Mouse (Mus musculus) hematopoietic multipotent progenitor cell, adult 10-12 weeks (in vitro differentiated cells): ENCODE results near the gene Faim. TPM values are rescaled to one million over a fixed set of nuclear protein-coding genes. Genes with fewer than 3 reads are reported as not detected.

Source experiments
- polyA plus RNA-seq: library from polyadenylated mRNA; stranded (reverse); fragments of >175 nt; gene quantifications from 2 replicates; pipeline ENCODE4 v1.2.3, GENCODE M21; 2012; ENCODE audit warnings: low replicate concordance

Gene Faim
- 14.3 and 17.8 TPM in 2 replicates for polyA plus RNA-seq

DNA sequence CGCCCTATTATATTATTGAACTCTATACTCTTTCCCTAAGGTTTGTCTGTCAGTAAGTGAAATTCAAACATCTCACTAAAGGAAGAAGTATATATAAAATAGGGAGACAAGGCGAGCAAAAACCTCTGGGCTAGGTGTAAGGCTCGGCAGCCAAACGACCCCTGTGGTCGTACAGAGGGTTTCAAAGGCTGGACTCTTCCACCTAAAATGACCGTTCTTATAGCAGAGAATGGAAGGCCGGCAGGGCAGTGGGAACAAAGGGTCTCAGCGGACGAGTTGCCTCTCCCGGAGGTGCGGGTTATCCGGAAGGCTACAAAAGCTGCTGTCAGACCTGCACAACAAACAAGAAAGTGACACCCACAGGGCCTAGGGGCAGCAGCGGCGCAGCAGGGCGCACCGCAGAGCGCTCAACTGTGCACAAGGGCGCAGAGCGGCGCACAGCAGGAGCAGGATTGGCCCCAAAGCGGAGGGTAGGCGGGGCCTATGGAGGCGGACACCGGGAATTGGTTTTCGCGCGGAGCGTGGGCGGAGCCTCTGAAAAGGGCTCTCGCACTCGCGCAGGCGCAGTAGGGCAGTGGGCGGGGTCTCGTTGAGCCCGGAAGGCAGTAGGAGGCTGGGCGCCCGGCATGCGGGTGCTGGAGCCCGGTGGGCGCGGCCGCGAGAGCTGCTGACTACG, at the start of gene Faim:
Gene Faim, plus strand, starts transcription at position 574 of the 676 bp plus-strand sequence.

DNA sequence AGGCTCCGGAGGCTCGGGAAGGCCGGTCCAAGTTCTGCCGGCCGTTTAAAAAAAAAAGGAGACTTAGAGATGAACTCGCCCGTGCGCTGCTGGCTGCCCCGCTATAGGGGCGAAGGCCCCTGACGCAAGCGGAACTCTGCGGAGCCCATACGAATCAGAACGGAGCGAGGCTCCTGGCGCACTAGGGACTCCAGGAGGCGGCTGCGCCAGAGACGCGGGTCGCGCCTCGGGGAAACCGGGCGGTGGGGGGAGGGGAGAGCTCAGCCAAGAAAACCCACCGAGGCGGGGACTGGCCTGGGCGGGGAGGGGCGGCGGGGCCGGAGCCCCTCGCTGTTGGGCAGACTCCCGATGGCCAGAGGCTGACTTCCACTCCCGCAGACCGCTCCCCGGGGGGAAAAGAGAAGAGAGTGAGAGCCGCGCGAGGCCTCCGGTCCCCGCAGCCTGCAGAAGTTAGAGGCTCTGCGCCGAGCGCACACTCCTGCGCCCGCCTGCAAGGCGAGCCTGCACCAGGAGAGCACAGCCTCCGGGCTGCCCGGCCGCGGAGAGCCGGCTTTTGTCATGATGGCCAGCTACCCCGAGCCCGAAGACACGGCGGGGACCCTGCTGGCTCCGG, 31.0 kb upstream of the Faim start, which contains the start of gene Foxl2:
Gene Foxl2, plus strand, starts transcription at position 186 of the 613 bp plus-strand sequence.

DNA sequence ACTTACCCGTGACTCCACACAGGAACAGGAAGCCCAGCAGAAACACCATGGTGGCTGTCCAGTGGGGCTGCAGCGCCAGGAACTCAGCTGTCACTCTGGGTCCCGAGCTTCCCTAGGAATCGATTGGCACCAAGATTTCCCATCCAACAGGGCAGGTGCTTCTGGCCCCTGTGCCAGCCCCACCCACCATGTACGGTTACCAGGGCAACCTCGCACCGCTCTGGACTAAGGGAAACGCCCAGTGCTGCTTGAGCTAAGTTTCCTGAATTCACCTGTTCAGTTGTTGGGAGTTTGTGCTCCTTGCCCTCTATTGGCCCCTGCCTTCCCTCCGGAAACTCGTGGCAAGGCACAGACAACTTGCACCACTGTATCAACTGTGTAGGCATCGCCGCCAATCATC, 49.4 kb downstream of the Faim start, which contains the start of gene Gm1123:
Gene Gm1123, minus strand, starts transcription at position 141 of the 400 bp plus-strand sequence.

Other genes starting within 250 kb of the Faim start
- not detected in 2 replicates for gene Prr23a1, start 143.9 kb upstream of the Faim start, polyA plus RNA-seq
- gene Prr23a2, start 129.9 kb upstream of the Faim start, polyA plus RNA-seq, result not detected in 2 replicates
- gene Prr23a3, start 121.6 kb upstream of the Faim start, polyA plus RNA-seq, result not detected in 2 replicates
- gene 7420426K07Rik, start 83.3 kb upstream of the Faim start, polyA plus RNA-seq, result not detected in 2 replicates
- not detected in 2 replicates for gene Foxl2, start 31.1 kb upstream of the Faim start, polyA plus RNA-seq
- not detected in 2 replicates for gene Gm1123, start 49.3 kb downstream of the Faim start, polyA plus RNA-seq
- gene Pik3cb, start 154.2 kb downstream of the Faim start, polyA plus RNA-seq, result 0.47 and 1.1 TPM in 2 replicates